Mouse (Mus musculus): ENCODE measurements at regions not wholly inside any gene's neighbourhood (a gene's known extent, or its start where the extent isn't known, plus 50 kb on each side); places are given as distances from the start of the nearest gene placed in this dataset.

GRCm38 (mm10) chr10:110654070-110654469 is 91.2 kb upstream of the E2f7 start:
- no peak for DNase-seq (ENCODE audit: low spot score)

GRCm38 (mm10) chr10:110658153-110658695 is 87.0 kb upstream of the E2f7 start:
- DNase-seq (ENCODE audit: low spot score) = no peak

DNA sequence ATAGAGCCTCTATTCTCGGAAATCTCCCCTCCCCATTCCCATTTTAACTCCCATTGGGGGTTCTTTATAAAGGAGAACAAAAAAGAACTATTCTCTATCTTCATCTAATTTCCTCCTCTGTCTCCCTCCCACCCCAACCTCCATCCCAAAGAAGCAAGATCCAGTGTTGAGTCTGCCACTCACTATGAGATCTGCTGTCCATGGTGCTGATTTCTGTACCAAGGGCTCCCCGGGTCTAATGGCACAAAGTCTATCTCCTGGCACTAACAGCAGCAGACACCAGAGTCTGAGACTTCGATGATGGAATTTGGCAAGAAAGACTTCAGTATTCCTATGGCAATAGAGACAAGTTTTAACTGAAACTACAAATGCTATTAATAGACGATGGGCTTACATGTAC is 68.7 kb upstream of the E2f7 start:
- DNase-seq (ENCODE audit: low spot score) = no peak

Measured in left cerebral cortex, adult 11 months (tissue).